In genomic region chr17:47215841-47216240, GRCm38 (mm10) we compare ENCODE assay signal across 30 mouse cellular contexts.
DNase-seq lines count a peak whose midpoint lies in the region; ATAC-seq and TF ChIP-seq lines count a peak whose summit lies in the region.
"Had no signal": no experiment of that assay in that cellular context is flagged by ENCODE, and none has a peak within 500 bp of the region (broad histone marks: within the 10 kb centered on the region; RNA-seq: fewer than 3 reads in every experiment).

No protein-coding gene starts in this region.

- ATAC-seq in hematopoietic stem cell, adult 5-6 weeks (replicated peaks in 1 of 2; ENCODE audit: insufficient read depth in 1 of 2, low FRiP score in 2 of 2, low TSS enrichment in 1 of 2, low read depth in 1 of 2, poor library complexity in 2 of 2, severe bottlenecking in 2 of 2): peak; percentile 42 to 61; a peak in 1 of 4 replicates
- peak; percentile 49; the same call in 1 of the 2 replicates for ATAC-seq in neutrophil, adult 5-6 weeks (ENCODE audit: extremely low read depth, insufficient number of reproducible peaks, low FRiP score, poor library complexity, severe bottlenecking)
- no peak for ATAC-seq in hindbrain, postnatal 0 days
- no peak for ATAC-seq in kidney, embryonic 15.5 days (replicated peaks; ENCODE audit: low FRiP score)
- ATAC-seq: forebrain, embryonic 13.5 days had no signal

- no peak overlapping the region for H3K4me2 ChIP-seq in hindbrain, postnatal 0 days (ENCODE audit: low read depth, low read length)
- no peak overlapping the region for H3K4me2 ChIP-seq in kidney, embryonic 15.5 days
- H3K4me2 ChIP-seq: forebrain, embryonic 13.5 days; heart, embryonic 11.5 days; hindbrain, embryonic 14.5 days; limb, embryonic 15.5 days; lung, embryonic 15.5 days; neural tube, embryonic 15.5 days had no signal

- H3K27ac ChIP-seq in hindbrain, postnatal 0 days: no peak overlapping the region
- no peak overlapping the region for H3K27ac ChIP-seq in kidney, embryonic 15.5 days
- H3K27ac ChIP-seq: forebrain, embryonic 13.5 days; hindbrain, embryonic 14.5 days; layer of hippocampus, adult 2 months; limb, embryonic 10.5 days; limb, embryonic 15.5 days; liver, embryonic 14.5 days; lung, embryonic 15.5 days; neural tube, embryonic 15.5 days had no signal

- H3K4me1 ChIP-seq in hindbrain, postnatal 0 days (ENCODE audit: insufficient read depth, low read length): no peaks in the 10 kb centered on the region
- no peaks in the 10 kb centered on the region for H3K4me1 ChIP-seq in kidney, embryonic 15.5 days
- H3K4me1 ChIP-seq: forebrain, embryonic 13.5 days; limb, embryonic 10.5 days; lung, embryonic 15.5 days; neural tube, embryonic 15.5 days had no signal

- no peaks in the 10 kb centered on the region for H3K9me3 ChIP-seq in hindbrain, postnatal 0 days (ENCODE audit: low read length)
- H3K9me3 ChIP-seq in kidney, embryonic 15.5 days (replicated peaks): no peaks in the 10 kb centered on the region
- H3K9me3 ChIP-seq: forebrain, embryonic 13.5 days; limb, embryonic 10.5 days; limb, embryonic 15.5 days; lung, embryonic 15.5 days; neural tube, embryonic 15.5 days had no signal

- no peaks in the 10 kb centered on the region for H3K27me3 ChIP-seq in hindbrain, postnatal 0 days (ENCODE audit: insufficient read depth, low read length)
- H3K27me3 ChIP-seq in kidney, embryonic 15.5 days: no peaks in the 10 kb centered on the region
- H3K27me3 ChIP-seq: forebrain, embryonic 13.5 days; limb, embryonic 15.5 days; lung, embryonic 15.5 days; neural tube, embryonic 15.5 days had no signal

- WGBS in hindbrain, postnatal 0 days: 94% methylated on average over 2 of the region's 2 CpGs
- WGBS in kidney, embryonic 15.5 days: 91% methylated on average over 2 of the region's 2 CpGs

- H3K9ac ChIP-seq in hindbrain, postnatal 0 days (replicated peaks; ENCODE audit: low read length): no peak overlapping the region
- no peak overlapping the region for H3K9ac ChIP-seq in kidney, embryonic 15.5 days
- H3K9ac ChIP-seq: forebrain, embryonic 13.5 days; hindbrain, embryonic 14.5 days; limb, embryonic 15.5 days; liver, embryonic 14.5 days; lung, embryonic 15.5 days; neural tube, embryonic 15.5 days had no signal

- no peaks in the 10 kb centered on the region for H3K36me3 ChIP-seq in hindbrain, postnatal 0 days (ENCODE audit: insufficient read depth, low read length)
- 0 out of 2 replicates have a peak, but pooled peaks cover 3% of the 10 kb centered on the region for H3K36me3 ChIP-seq in kidney, embryonic 15.5 days
- H3K36me3 ChIP-seq: limb, embryonic 15.5 days; lung, embryonic 15.5 days; neural tube, embryonic 15.5 days had no signal

- no peak overlapping the region for H3K4me3 ChIP-seq in hindbrain, postnatal 0 days (ENCODE audit: low read length)
- no peak overlapping the region for H3K4me3 ChIP-seq in kidney, embryonic 15.5 days (replicated peaks)
- H3K4me3 ChIP-seq: forebrain, embryonic 13.5 days; layer of hippocampus, adult 2 months; limb, embryonic 10.5 days; limb, embryonic 15.5 days; lung, embryonic 15.5 days; neural tube, embryonic 15.5 days had no signal

- DNase-seq in 416B (ENCODE audit: low read depth): peak; percentile 43
- DNase-seq in MEL-GATA-1-ER (ENCODE audit: extremely low read depth, low read depth): peak; percentile 56
- DNase-seq in hindbrain, postnatal 0 days (ENCODE audit: low spot score): no peak
- DNase-seq in cerebellum, postnatal 4 days (ENCODE audit: low spot score in 2 of 2): no peak
- DNase-seq: adrenal gland, postnatal 10 days; B cell, adult 2 months; cerebellum, adult 18-20 months; cerebellum, postnatal 10 days; gastrocnemius, postnatal 14 days; heart, adult 18-20 months; heart, postnatal 36 days; kidney, adult 11 months; kidney, postnatal 36 days; layer of hippocampus, postnatal 36 days; midbrain, embryonic 14.5 days; right cerebral cortex, postnatal 25 days; thymus, adult 2 months; thymus, postnatal 4 days had no signal

- no peak for TF ChIP-seq CTCF in hindbrain, postnatal 0 days (IDR thresholded peaks at IDR 0.05; ENCODE audit: low read depth)

Comparison
In these comparisons a context has a peak if more than half of its experiments do, and no peak if none do; other contexts are left out.
1. DNase-seq: peak in 416B (single experiment) and MEL-GATA-1-ER (single experiment); none in hindbrain, postnatal 0 days (single experiment) and cerebellum, postnatal 4 days (0 of 2).
2. ATAC-seq: peak in hematopoietic stem cell, adult 5-6 weeks (2 of 2) and neutrophil, adult 5-6 weeks (single experiment); none in hindbrain, postnatal 0 days (single experiment) and kidney, embryonic 15.5 days (single experiment).